Mouse (Mus musculus): ENCODE measurements around the gene Mthfd2l. TPM values are rescaled to one million over a fixed set of nuclear protein-coding genes. Genes with fewer than 3 reads are reported as not detected.

The Mthfd2l gene
- polyA plus RNA-seq, 1 experiment from 2014 or later: 97.2 TPM

DNA sequence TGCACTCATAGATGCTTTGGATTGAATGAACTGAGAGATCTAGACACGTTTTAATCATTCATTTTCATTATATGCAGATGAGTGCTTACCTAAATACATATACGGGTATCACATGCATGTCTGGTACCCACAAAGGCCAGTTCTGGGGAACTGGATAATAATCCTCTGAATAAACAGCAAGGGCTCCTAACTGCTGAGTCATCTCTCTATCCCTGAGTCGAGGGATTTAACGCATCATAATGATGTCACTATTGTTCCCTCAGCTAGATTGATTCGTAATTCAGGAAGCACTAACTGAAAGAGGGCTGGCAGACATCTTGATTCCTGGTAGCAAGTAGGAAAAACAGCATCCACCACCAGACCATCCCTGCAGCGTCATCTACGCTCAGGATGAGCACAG, 30.2 kb upstream of the Mthfd2l start:
- no peaks in the 10 kb centered on the region for H3K36me3 ChIP-seq (ENCODE audit: poor library complexity, severe bottlenecking)
- H3K4me3 ChIP-seq: no peak overlapping the region
- H3K27me3 ChIP-seq: peaks cover 12% of the 10 kb centered on the region; the same call in 1 of the 2 replicates
- no peak overlapping the region for H3K9ac ChIP-seq
- no peaks in the 10 kb centered on the region for H3K9me3 ChIP-seq (replicated peaks)
- H3K27ac ChIP-seq: no peak overlapping the region
- no peak for ATAC-seq
- no peak overlapping the region for H3K4me2 ChIP-seq
- 70% methylated on average over 7 of the region's 7 CpGs for WGBS
- peaks cover 20% of the 10 kb centered on the region for H3K4me1 ChIP-seq

DNA sequence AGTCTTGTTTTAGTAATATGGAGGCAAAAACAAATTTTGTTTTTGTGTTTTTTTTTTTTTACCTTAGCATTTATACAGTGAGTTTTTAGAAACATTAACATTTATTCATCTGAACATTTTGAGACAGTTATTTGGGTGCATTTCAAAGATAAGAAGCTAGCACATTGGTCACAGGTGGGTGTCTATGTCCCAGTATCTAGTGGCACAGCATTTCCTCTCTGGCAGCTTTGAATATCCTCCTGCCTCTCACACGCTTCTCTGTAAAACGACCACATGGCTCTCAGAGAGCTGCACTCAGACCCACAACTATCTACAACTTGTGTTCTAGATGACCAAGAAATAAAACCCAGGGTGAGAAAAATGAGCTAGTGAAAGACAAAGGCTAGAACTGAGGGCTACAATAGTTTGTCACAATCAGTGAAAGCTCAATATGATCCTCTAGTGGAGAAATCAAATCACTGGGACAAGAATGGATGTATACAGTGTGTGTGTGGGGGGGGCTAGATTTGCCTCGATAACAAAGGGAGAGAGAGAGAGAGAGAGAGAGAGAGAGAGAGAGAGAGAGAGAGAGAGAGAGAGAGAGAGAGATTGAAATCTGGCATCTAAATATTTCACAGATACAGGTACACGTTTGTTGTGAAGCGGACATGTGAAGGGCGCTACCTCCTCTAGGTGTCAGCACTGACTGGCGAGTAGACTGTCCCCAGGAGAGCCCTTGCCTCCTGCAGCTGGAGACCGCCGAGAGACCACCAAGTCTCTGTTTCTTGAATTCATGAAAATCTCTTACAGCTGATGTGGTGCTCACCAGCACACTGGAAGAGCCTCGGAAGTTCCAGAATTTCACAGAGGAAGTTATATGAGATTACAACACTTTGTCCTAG, 28.3 kb upstream of the Mthfd2l start:
- H3K27me3 ChIP-seq: peaks cover 12% of the 10 kb centered on the region; the same call in 1 of the 2 replicates
- peak overlapping the region; percentile 37 for H3K4me3 ChIP-seq
- H3K27ac ChIP-seq: no peak overlapping the region
- no peak overlapping the region for H3K9ac ChIP-seq
- peak overlapping the region; percentile 74 for H3K4me2 ChIP-seq
- ATAC-seq: peak; percentile 70
- WGBS: 13% methylated on average over 10 of the region's 10 CpGs
- no peaks in the 10 kb centered on the region for H3K9me3 ChIP-seq (replicated peaks)
- no peaks in the 10 kb centered on the region for H3K36me3 ChIP-seq (ENCODE audit: poor library complexity, severe bottlenecking)
- H3K4me1 ChIP-seq: peaks cover 20% of the 10 kb centered on the region

DNA sequence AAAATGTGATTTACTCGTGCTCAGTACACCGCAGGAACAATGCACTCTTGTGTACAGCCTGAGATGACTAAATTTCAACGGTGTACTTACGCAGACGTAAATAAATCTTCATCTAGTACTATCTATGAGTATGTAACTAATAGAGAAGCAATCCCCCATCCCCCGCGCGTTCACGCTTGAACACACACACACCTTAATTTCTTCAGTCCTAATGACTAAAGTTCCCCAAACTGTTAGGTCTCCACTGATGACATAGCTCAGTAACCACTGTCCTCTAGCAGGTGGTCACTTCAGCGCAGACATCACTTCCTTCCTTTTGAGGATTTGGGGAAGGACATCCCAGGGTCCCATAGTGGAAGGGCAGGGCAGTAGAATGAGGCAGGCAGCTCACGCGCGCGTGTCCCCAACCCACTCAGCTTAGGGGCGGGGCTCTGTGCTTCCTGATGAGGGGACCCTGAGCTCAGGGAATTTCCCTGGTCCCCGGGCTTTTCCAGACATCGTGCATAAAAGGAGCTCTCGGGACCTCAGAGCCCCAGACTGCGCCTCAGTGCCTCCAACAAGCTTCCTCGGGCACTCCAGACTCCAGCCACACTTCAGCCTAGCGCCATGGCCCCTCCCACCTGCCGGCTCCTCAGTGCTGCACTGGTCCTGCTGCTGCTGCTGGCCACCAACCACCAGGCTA, 27.4 kb upstream of the Mthfd2l start, which contains the start of gene Cxcl2:
Gene Cxcl2, plus strand, starts transcription at position 533 of the 682 bp plus-strand sequence.
- ATAC-seq: peak; percentile 77
- 8% methylated on average over 22 of the region's 22 CpGs for WGBS
- H3K9ac ChIP-seq: peak within 1 kb of the TSS; percentile 50; the same call in 1 of the 2 replicates
- no peaks in the 10 kb centered on the region for H3K36me3 ChIP-seq (ENCODE audit: poor library complexity, severe bottlenecking)
- H3K27ac ChIP-seq: no peak within 1 kb of the TSS
- peak within 1 kb of the TSS; percentile 37 for H3K4me3 ChIP-seq
- peaks cover 12% of the 10 kb centered on the region; the same call in 1 of the 2 replicates for H3K27me3 ChIP-seq
- H3K4me2 ChIP-seq: peak within 1 kb of the TSS; percentile 74
- peaks cover 20% of the 10 kb centered on the region for H3K4me1 ChIP-seq
- H3K9me3 ChIP-seq (replicated peaks): no peaks in the 10 kb centered on the region

DNA sequence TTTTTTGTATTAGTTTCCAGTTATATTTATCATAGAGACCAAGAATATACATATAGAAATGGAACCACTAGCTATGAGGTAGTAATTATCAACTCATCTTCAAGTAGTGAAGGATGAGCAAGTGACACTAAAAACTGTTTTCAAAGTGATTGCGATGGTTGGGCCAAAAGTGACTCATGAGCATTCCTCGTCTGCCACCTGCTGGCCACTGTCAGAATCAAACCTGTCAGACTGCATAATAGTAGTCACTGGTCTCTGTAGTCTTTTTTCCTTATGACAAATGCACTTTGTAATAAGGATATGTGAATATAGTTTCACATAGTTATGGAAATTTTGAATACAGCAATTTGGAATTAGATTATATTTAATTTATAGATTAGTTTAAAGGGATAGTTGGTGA, 21.9 kb upstream of the Mthfd2l start:
- Histone ChIP-seq H3K27me3 (peaks cover 11% of the 10 kb centered on the region; the same call in 1 of the 2 replicates), H3K9me3 (replicated peaks) (no peaks in the 10 kb centered on the region), H3K36me3 (ENCODE audit: poor library complexity, severe bottlenecking) (no peaks in the 10 kb centered on the region), H3K9ac (no peak overlapping the region), H3K4me3 (no peak overlapping the region), H3K27ac (no peak overlapping the region), H3K4me1 (0 out of 2 replicates have a peak, but pooled peaks cover under 1% of the 10 kb centered on the region), H3K4me2 (no peak overlapping the region)
- WGBS: 3% methylated on average over 2 of the region's 2 CpGs
- ATAC-seq: peak; percentile 89

DNA sequence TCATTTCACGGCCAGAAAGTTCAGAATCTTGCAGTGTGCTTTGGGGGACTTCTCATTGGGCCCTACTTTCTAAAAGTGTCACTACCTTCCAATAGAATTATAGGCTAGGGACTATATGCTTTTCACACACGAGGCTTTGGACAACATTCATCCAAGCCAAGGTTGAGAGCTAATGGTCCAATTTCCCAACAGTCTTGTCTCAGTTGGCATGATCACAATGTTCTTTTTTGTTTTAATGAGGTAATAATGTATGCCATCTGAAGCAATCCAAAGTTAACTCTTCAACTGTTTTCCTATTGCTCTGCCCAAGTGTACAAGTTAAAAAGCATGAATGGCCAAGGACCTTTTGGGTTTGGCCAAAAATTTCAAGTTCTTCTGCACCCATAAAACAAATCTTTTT, 11.4 kb upstream of the Mthfd2l start:
- Histone ChIP-seq H3K27ac (no peak overlapping the region), H3K27me3 (no peaks in the 10 kb centered on the region), H3K9me3 (replicated peaks) (no peaks in the 10 kb centered on the region), H3K4me2 (no peak overlapping the region), H3K9ac (no peak overlapping the region), H3K4me1 (no peaks in the 10 kb centered on the region), H3K4me3 (no peak overlapping the region), H3K36me3 (ENCODE audit: poor library complexity, severe bottlenecking) (no peaks in the 10 kb centered on the region)
- no peak for ATAC-seq
- WGBS: 76% methylated on average over 2 of the region's 2 CpGs

DNA sequence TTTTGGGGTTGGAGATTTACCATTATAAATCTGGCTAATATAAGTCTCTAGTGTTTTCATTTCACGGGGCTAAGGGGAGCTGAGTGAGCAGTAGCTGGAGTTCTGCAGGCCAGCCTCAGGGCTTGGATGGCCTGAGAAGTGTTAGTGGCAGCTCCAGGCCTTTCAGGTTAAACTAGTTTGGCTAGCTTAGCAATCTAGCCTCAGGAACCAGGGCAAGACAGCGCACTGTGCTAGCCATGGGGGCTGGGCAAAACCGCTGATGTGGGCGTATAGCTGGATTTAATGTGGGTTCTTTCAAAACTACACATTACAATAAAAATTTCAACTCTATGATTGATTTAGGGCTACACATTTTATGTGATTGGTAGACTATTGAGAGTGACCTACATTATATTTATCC, 8.0 kb upstream of the Mthfd2l start:
- Histone ChIP-seq H3K4me2 (no peak overlapping the region), H3K27ac (no peak overlapping the region), H3K4me1 (no peaks in the 10 kb centered on the region), H3K9ac (no peak overlapping the region), H3K4me3 (no peak overlapping the region), H3K36me3 (ENCODE audit: poor library complexity, severe bottlenecking) (no peaks in the 10 kb centered on the region), H3K9me3 (replicated peaks) (no peaks in the 10 kb centered on the region), H3K27me3 (no peaks in the 10 kb centered on the region)
- 96% methylated on average over 4 of the region's 4 CpGs for WGBS
- no peak for ATAC-seq

DNA sequence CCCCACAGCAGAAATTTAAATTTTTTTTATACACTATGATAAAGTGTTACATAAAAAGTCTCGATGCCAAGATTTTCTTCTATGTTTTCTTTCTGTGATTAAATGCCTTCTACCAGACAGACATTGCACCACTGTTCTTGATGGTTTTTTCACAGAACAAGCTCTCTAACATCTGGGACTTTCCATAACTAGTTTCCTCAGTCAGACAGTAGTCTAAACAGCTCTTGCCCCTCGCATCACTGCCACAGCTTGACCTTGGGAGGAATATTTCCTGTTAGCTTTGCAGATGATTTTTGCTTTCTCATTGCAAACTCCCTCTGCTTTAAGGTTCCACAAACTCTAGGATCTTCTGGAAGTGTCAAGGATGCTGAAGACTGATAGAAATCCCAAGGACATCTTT, 371 bp upstream of the Mthfd2l start:
- peak; percentile 26 for ATAC-seq
- WGBS: 58% methylated on average over 2 of the region's 2 CpGs
- Histone ChIP-seq H3K4me3 (peak overlapping the region; percentile 65), H3K4me2 (peak overlapping the region; percentile 64), H3K9me3 (replicated peaks) (no peaks in the 10 kb centered on the region), H3K27me3 (no peaks in the 10 kb centered on the region), H3K4me1 (peaks cover 14% of the 10 kb centered on the region), H3K9ac (peak overlapping the region; percentile 91), H3K27ac (peak overlapping the region; percentile 98), H3K36me3 (ENCODE audit: poor library complexity, severe bottlenecking) (peaks cover 18% of the 10 kb centered on the region)

DNA sequence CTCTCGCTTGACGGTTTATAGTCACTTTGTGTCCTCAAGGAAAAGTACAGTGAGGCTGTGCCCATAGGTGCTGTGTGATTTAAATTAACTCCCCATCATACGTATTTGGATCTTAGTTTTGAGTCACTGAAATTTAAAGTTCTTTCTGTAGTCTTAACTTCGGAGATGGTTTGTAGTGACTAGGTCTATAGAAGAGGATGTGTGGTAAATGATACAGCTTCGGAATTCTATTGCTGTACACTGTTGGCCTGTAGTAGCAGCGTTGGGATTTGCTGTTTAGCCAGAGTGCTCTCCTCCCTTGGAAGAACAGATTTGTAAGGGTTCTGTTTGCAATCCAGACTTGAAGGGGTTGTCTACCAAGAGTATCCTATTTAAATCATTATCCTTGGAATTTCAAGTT, 994 bp downstream of the Mthfd2l start:
- Histone ChIP-seq H3K4me1 (peaks cover 14% of the 10 kb centered on the region), H3K9me3 (replicated peaks) (no peaks in the 10 kb centered on the region), H3K4me3 (peak overlapping the region; percentile 65), H3K36me3 (ENCODE audit: poor library complexity, severe bottlenecking) (peaks cover 18% of the 10 kb centered on the region), H3K4me2 (peak overlapping the region; percentile 64), H3K27ac (peak overlapping the region; percentile 98), H3K9ac (peak overlapping the region; percentile 91), H3K27me3 (no peaks in the 10 kb centered on the region)
- WGBS: 2% methylated on average over 6 of the region's 6 CpGs
- peak; percentile 36 for ATAC-seq

DNA sequence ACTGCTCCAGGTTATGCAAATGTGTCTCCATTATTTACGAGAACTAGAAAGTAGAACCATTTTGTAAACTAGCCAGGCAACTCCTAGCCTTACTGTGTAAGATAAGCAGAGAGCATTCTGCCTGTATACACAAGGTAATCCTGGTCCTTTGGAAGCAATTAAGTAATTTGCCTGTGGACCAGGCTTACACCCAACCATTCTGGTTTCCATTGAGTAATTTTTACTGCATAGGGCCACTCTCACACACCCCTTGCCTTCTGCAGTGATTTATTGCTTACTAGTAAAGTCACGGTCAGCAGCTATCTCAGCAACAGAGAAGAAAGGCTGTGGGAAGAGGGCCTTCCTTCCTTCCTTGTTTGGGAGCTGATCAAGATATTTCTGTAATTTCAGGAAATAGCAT, 5.8 kb downstream of the Mthfd2l start:
- no peak for ATAC-seq

DNA sequence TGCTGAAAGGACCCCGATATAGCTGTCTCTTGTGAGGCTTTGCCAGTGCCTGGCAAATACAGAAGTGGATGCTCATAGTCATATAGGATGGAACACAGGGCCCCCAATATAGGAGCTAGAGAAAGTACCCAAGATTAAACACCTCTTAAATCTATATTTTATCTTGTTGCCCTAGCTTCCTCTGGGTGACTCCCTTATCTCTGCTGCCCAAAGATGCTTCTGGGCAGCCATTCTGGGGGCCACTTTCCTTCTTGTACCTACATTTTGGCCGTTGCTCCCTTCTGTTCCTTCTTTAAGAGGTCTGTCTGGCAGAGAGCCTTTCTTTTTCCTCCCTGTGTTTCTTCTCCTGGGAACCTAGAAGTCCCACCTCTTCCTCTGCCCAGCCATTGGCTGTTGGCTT, 14.5 kb downstream of the Mthfd2l start:
- H3K4me1 ChIP-seq: no peaks in the 10 kb centered on the region
- H3K9ac ChIP-seq: no peak overlapping the region
- WGBS: 89% methylated on average over 2 of the region's 2 CpGs
- no peaks in the 10 kb centered on the region for H3K27me3 ChIP-seq
- peaks cover 11% of the 10 kb centered on the region; the same call in 1 of the 2 replicates for H3K36me3 ChIP-seq (ENCODE audit: poor library complexity, severe bottlenecking)
- H3K4me2 ChIP-seq: no peak overlapping the region
- H3K27ac ChIP-seq: no peak overlapping the region
- H3K9me3 ChIP-seq (replicated peaks): no peaks in the 10 kb centered on the region
- ATAC-seq: no peak
- H3K4me3 ChIP-seq: no peak overlapping the region

More for the DNA sequence above, 5.8 kb downstream of the Mthfd2l start:
- no peak overlapping the region for H3K4me3 ChIP-seq
- H3K27me3 ChIP-seq: no peaks in the 10 kb centered on the region
- no peak overlapping the region for H3K9ac ChIP-seq
- WGBS: 96% methylated on average over 2 of the region's 2 CpGs
- H3K27ac ChIP-seq: no peak overlapping the region
- no peak overlapping the region for H3K4me2 ChIP-seq
- no peaks in the 10 kb centered on the region for H3K9me3 ChIP-seq (replicated peaks)
- H3K36me3 ChIP-seq (ENCODE audit: poor library complexity, severe bottlenecking): peaks cover 18% of the 10 kb centered on the region
- peaks cover 14% of the 10 kb centered on the region for H3K4me1 ChIP-seq

DNA sequence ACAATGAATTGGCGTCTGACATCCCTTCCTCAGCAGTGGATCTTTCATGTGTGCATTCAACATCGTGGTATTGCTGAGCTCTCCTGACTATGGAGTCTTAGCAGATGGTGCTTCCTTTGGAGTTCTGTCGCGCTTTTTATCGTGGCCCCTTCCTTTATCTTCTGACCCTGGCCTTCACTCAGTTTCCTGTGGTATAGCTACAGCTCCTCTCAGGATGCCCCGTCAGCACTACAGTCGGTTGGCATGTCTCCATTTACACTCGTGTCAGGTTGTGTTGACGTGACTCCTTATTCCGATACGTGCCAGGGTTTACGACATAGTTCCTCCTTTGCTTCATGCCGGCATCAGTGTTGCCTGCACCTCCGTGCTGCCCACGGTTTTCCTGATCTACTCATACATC, 18.6 kb downstream of the Mthfd2l start:
- WGBS: 90% methylated on average over 15 of the region's 15 CpGs
- H3K27me3 ChIP-seq: no peaks in the 10 kb centered on the region
- H3K9ac ChIP-seq: no peak overlapping the region; the same call in 1 of the 2 replicates
- H3K9me3 ChIP-seq (replicated peaks): no peaks in the 10 kb centered on the region
- no peak overlapping the region for H3K4me3 ChIP-seq
- no peak for ATAC-seq
- no peak overlapping the region for H3K4me2 ChIP-seq
- no peak overlapping the region for H3K27ac ChIP-seq
- H3K4me1 ChIP-seq: no peaks in the 10 kb centered on the region
- H3K36me3 ChIP-seq (ENCODE audit: poor library complexity, severe bottlenecking): peaks cover 11% of the 10 kb centered on the region; the same call in 1 of the 2 replicates

DNA sequence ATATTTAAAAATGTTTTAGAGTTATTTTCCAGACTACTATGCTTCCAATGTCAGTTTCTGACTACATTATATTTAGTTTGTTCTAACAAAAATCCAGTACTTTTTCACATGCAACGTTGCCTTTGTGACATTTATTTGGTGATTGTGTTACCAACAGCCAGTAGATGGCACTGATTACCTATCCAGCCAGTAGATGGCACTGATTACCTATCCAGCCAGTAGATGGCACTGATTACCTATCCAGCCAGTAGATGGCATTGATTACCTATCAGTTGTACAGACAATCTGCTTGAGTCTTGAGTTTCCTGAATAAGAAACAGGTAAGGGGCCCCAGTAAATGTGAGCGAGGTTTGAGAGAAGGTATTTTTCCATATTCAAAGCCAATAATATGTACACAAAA, 20.6 kb downstream of the Mthfd2l start:
- Histone ChIP-seq H3K27ac (no peak overlapping the region), H3K4me2 (no peak overlapping the region), H3K4me3 (no peak overlapping the region), H3K9me3 (replicated peaks) (no peaks in the 10 kb centered on the region), H3K36me3 (ENCODE audit: poor library complexity, severe bottlenecking) (peaks cover 11% of the 10 kb centered on the region; the same call in 1 of the 2 replicates), H3K27me3 (no peaks in the 10 kb centered on the region), H3K9ac (no peak overlapping the region), H3K4me1 (no peaks in the 10 kb centered on the region)
- peak; percentile 87 for ATAC-seq
- 33% methylated on average over 2 of the region's 2 CpGs for WGBS
